Mouse (Mus musculus): Measurements from ENCODE around the gene Mettl1.

DNA sequence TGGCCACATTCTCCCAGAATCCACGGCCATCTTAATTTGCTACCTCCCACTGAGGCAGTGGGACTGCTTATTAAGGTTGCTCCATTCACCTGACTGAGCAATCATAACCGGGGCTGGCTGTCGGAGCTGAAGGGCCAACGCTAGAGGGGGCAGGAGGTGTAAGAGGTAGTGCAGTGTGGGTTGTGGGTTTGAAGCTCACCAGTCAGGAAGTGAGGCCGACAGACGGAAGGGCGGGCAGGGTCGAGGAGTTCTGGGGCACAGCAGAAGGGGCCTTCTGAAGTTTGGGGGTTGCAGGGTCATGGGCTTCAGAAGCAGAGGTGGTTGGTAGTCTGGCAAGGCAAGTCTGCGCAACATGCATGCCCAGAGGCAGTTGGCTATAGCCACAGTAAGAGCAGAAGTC is 33.9 kb downstream of the Mettl1 start, which contains the start of gene Agap2:
- TF ChIP-seq CTCF (IDR thresholded peaks at IDR 0.05; ENCODE audit: low read depth, low read length): no peak
- no peak for TF ChIP-seq POLR2A (IDR thresholded peaks at IDR 0.05; ENCODE audit: borderline replicate concordance, low read depth, low read length)
